Mouse (Mus musculus) left cerebral cortex, postnatal 36 days (tissue): ENCODE results near the gene Myo18b. TPM values are rescaled to one million over a fixed set of nuclear protein-coding genes. Genes with fewer than 3 reads are reported as not detected.

ENCODE experiments used
- DNase-seq, 2 experiments: peaks; one replicate each; pipeline ENCODE4 v3.0.0; 2021 to 2022; ENCODE audit warnings: low spot score in 2 of 2, mixed read lengths in 1 of 2
- intact Hi-C: fragments of 180-260 bp; cut with DNase I; formaldehyde crosslinking; loops from one replicate; pipeline ENCODE4 v1.15.1; 2025
- total RNA-seq, 2 experiments: library from RNA; stranded (reverse); gene quantifications; 2 replicates each; pipeline ENCODE4 v1.2.3; 2021

Gene Myo18b
- total RNA-seq, 2 experiments from 2014 or later = 1.7 TPM

- DNase-seq = no peak
- intact Hi-C loops = no loop called here
Measured at GRCm38 (mm10) chr5:112769020-112769720, 127.0 kb downstream of the Myo18b start.

- intact Hi-C loops = no loop called here
- no peak for DNase-seq
Measured at GRCm38 (mm10) chr5:112768556-112768955, 127.6 kb downstream of the Myo18b start.

DNA sequence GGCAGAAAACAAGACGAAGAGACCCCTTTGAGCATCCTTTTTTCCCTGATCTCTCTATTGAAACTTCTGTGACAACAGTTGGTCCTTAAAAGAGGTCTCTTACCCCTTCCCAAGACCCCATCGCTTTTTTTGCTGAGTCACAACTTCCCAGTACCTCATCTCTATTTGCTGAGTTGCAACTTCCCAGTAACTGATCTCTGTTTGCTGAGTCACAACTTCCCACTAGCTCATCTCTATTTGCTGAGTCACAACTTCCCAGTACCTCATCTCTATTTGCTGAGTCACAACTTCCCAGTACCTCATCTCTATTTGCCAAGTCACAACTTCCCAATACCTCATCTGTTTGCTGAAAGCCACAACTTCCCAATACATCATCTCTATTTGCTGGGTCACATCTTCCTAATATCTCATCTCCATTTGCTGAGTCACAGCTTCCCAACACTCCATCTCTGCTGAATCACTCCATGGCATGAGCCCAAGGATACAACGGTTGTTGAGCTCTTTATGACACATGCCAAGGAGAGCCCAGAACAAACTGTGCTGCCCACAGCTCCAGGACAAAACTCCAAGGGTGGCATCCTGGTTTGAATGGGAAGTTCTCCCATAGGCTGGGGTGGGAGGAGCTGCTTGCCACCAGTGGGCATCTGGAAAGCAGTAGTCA, 134.6 kb downstream of the Myo18b start:
- DNase-seq = peak in 1 of 2 experiments; percentile 36
- intact Hi-C loops = no loop called here

DNA sequence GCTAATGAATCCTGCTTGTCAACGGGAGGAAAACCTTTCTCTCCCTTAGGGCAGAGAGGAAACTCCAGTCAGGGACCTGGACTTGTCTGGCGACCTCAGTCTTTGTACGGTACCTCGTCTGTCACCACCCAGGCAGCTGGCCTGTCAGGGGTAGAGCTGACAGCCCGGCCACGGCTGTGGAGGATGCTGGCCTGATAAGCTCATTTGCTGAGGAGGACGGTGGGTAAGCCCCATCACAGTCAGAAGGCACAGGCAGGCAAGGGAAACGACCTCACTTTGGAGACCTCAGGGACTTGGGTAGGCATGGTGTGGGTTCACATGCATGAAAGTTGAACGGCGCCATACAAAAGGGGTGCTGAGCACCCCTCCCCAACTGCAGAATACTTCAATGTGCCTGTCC, 140.6 kb downstream of the Myo18b start:
- no peak for DNase-seq
- intact Hi-C loops = no loop called here

GRCm38 (mm10) chr5:112749634-112750033, 146.5 kb downstream of the Myo18b start:
- intact Hi-C loops = no loop called here
- no peak for DNase-seq

DNA sequence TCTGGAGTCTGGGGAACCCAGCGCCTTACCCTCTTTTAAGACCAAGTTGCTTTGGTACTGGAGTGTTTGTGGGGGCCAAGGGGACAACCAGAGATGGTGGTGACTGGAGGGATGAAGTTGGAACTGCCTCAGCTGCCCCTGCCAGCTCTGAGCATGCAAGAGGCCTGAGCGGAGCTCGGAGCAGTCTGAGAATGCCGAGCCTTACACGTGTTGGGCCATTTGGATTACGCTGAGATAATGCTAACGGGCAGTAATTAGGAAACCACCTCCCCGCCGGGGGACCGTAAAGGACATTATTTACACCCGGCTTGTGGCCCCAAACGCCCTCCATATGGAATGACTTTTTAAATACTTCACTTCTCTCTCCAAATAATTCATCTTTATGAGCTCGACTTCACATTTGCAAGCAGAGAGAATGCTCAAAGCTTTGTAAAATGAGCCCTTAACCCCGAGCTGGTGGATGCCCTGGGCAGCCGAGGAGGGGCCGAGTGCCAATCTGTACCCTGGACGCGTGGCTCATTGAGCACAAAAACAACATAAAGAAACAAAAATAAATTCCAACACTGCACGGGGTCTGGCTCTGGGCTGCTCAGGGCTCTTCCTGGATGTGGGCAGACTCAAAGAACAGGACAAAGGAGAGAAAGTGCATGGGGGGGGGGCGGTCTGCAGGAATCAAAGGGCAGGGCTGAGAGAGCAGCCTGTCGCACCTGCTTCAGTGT, 148.0 kb downstream of the Myo18b start:
- intact Hi-C loops = no loop called here
- no peak for DNase-seq

DNA sequence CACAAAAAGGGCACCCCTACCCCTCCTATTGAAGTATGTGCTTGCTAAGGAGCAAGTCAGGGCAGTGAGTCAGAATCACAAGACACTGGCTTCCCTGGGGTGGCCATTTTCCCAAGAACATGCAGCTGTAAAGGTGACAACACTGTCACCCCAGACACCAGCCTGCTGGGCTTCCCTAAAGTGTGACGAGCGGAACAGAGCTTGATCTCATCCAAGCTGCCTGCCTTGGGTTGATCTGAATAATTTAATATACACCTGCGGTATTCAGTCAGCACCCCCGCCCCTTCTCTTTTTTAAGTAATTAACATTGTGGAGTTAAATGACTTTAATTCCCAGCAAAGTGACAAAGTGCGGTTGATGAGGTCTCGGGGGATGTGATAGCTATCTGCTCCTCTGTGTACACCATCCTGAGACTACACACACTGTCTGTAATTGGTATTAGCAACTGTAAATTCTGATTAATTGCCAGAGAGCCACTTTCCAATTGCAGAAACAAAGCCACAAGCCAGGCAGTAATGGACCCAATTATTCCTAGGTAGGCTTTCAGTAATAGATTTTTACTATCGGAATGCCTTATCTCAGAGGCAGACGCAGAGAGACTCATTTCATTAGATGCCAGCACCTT, 148.7 kb downstream of the Myo18b start:
- intact Hi-C loops = no loop called here
- no peak for DNase-seq

DNA sequence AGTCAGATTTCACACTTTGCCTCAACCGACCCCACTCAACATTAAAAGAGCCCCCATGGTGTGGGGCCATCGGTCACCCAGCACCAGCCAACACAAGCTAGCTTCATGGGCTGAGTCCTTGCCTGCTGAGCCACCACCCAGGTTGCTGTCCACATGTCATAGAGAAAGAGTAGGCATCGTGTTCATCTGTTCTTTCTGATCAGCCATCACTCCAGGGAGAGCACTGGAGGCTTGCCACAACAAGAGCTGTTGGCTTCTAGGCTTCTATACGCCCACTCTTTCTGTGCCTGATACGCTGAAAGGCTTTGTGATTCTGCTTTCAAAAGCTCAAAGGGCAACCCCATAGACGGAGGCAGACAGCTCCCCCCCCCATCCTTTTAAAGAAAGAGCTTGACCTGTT, 151.0 kb downstream of the Myo18b start:
- DNase-seq = no peak
- intact Hi-C loops = no loop called here

DNA sequence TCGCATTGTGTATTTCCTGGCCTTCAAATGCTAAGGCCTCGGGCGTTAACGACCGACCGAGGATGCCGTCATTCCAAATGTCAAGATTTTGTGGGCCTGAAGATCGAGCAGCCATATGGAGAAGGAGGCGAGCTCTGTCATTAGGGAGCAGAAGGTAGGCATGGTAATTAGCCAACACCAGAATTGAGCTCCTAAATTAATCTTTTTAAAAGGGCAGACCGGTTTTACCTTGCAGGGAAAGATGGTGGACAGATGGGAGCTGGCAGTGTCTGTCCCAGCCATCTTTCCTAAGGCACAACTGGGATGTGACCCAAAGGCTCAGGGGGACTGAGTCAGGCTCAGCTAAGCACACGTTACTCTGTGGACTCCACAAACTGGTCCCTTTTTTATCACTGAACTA, 151.6 kb downstream of the Myo18b start:
- DNase-seq = no peak
- intact Hi-C loops = no loop called here

DNA sequence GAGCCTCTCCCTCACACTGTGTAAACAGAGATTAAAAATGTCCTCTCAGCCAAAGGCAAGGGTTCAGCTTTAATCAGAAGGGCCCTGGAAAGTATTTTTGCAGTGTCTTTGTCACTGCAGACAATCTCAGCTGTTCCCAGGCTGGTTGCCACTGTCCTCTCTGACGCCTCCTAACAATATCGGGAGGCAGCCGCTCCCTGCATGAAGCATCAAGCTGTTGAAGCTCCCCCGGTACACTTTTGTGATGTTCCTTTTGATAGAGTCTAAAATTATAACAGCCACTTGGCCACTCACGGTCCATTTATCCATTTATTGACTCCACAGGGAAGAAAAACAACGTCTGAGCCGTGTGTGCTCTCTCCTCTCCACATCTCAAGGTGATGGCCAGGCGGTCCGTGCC, 153.0 kb downstream of the Myo18b start:
- DNase-seq = no peak
- intact Hi-C loops = no loop called here

DNA sequence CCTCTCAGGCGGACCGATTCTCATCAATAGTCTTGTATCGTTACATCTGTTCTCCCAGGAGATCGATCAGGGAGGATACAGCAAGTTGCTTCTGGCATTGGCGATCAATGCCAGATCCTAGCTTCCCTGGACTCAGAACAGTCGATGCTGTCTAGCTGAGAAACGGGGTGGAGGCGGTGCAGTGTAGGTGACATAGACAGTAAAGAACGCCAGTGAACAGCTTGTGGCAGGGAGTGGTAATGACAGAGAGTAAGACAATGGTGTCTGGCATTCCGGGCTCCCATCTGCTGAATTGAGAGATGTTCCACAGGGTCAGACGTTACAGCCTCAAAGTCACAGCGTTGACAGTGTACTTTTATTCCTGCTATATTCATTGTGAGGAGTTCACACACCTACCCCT, 155.5 kb downstream of the Myo18b start:
- intact Hi-C loops = no loop called here
- peak; percentile 47 to 58 for DNase-seq

- intact Hi-C loops = no loop called here
- DNase-seq = no peak
Measured at GRCm38 (mm10) chr5:112735040-112735439, 161.1 kb downstream of the Myo18b start.

GRCm38 (mm10) chr5:112730604-112731003, 165.6 kb downstream of the Myo18b start:
- DNase-seq = no peak

DNA sequence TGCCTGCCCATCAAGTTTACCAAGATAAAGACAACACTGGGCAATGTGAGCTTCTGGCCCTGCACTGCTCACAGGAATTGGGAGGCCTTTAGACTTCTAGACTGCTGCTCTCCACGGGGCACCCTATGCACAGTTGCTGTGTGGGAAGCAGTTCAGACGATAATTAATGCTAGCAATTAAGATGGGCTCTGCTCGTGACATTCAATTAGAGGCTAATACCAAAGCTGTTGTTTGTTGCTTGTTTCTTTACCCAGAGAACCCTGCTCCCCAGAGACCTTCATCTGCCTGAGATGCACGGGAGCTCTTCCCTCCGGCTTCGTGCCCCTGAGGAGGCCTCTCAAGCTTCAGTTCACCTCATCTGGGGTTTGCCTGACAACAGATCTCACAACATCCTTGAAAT, 167.7 kb downstream of the Myo18b start:
- DNase-seq = no peak
- intact Hi-C loops = no loop called here

More at GRCm38 (mm10) chr5:112730604-112731003, 165.6 kb downstream of the Myo18b start:
- intact Hi-C loops = no loop called here

DNA sequence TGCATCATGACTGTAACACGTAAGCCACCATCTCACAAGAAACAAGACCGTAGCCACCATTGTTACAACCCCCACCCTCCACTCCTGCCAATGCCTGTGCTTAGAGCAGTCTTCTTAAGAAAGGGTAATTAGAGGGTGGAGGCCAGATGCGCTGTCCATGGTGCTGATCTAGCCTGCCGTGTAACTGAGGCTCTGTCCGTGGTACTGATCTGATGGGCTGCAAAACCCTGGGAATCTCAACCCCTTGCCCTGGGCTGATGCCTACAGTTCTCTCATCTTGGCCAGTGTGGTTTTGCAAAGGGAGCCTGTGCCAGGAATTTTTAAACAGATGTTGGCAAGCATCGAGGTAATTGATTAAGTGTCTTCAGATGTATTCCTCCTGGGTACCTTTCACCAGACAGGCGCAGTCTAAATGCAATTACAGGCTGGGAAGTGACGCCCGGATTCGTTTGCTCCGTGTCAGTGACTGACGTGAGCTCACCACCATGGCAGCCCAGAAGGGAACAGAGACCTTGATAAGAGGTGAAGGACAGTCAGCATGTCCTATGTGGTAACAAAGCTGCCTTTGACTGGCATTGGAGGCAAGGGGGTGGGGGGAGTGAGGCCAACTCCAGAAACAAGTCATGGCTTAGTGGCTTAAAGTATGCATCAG, 177.4 kb downstream of the Myo18b start:
- no peak for DNase-seq

GRCm38 (mm10) chr5:112714679-112715446, 181.3 kb downstream of the Myo18b start:
- intact Hi-C loops = no loop called here
- no peak for DNase-seq

More for the DNA sequence above, 177.4 kb downstream of the Myo18b start:
- intact Hi-C loops = no loop called here

- intact Hi-C loops = loop anchor here (5.0 to 10.0 kb wide), 2 partner anchors 72 to 145 kb away; no protein-coding TSS in a partner anchor
Measured at GRCm38 (mm10) chr5:112709831-112710230, 186.3 kb downstream of the Myo18b start.

GRCm38 (mm10) chr5:112708441-112708840, 187.7 kb downstream of the Myo18b start:
- intact Hi-C loops = loop anchor here (5.0 to 10.0 kb wide), 2 partner anchors 74 to 146 kb away; no protein-coding TSS in a partner anchor
- no peak for DNase-seq

More at GRCm38 (mm10) chr5:112709831-112710230, 186.3 kb downstream of the Myo18b start:
- no peak for DNase-seq

GRCm38 (mm10) chr5:112707478-112707877, 188.7 kb downstream of the Myo18b start:
- intact Hi-C loops = loop anchor here (5.0 to 10.0 kb wide), 2 partner anchors 75 to 147 kb away; no protein-coding TSS in a partner anchor
- no peak for DNase-seq
